8 mouse cellular contexts compared by ENCODE assay signal in the genomic region with DNA sequence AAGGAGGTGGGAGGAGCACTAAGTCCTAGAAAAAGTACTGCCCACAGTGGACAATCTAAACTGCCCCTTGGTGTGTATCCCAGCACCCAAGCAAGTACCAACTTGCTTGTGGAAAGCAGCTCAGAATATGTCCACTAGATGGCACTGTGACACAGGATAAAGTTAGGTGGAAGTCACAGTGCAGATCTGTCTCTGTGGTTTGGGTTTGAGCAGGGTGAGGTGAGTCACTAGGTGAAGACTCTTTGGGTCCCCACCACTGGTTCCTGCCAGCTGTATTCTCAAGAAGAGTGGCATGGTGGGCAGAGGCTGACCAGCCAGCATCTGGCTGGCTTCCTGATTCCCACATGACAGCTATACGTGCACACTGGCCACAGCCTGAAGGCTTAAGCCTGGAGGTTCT. TPM values are rescaled to one million over a fixed set of nuclear protein-coding genes. Genes with fewer than 3 reads are reported as not detected.
DNase-seq lines count a peak whose midpoint lies in the region; ATAC-seq and TF ChIP-seq lines count a peak whose summit lies in the region.

No protein-coding gene starts in this region.

- H3K27ac ChIP-seq in heart, embryonic 15.5 days = peak overlapping the region; percentile 14; the same call in 1 of the 2 replicates
- H3K27ac ChIP-seq in liver, embryonic 12.5 days = peak overlapping the region; percentile 79

- peak; percentile 68 for ATAC-seq in CD4-positive, CD25-positive, alpha-beta regulatory T cell, adult 4 months
- ATAC-seq in erythroid progenitor cell, adult 5-6 weeks (replicated peaks; ENCODE audit: low FRiP score, poor library complexity, severe bottlenecking) = peak; percentile 68
- ATAC-seq in heart, embryonic 15.5 days (replicated peaks; ENCODE audit: insufficient number of reproducible peaks, insufficient read depth, low FRiP score, low read depth) = peak; percentile 23; the same call in 1 of the 2 replicates
- peak; percentile 40 for ATAC-seq in liver, embryonic 12.5 days

- no peak overlapping the region for H3K4me3 ChIP-seq in heart, embryonic 15.5 days
- H3K4me3 ChIP-seq in liver, embryonic 12.5 days = no peak overlapping the region

- no peak overlapping the region for H3K9ac ChIP-seq in heart, embryonic 15.5 days
- no peak overlapping the region for H3K9ac ChIP-seq in liver, embryonic 12.5 days

- 62% methylated on average over 1 of the region's 1 CpGs for WGBS in heart, embryonic 15.5 days
- 36% methylated on average over 1 of the region's 1 CpGs for WGBS in liver, embryonic 12.5 days (ENCODE audit: insufficient replicate concordance)

- H3K27me3 ChIP-seq in heart, embryonic 15.5 days = no peaks in the 10 kb centered on the region
- H3K27me3 ChIP-seq in liver, embryonic 12.5 days (replicated peaks) = no peaks in the 10 kb centered on the region
- no peaks in the 10 kb centered on the region for H3K27me3 ChIP-seq in splenic B cell, adult 2 months (ENCODE audit: control insufficient read depth, insufficient read depth, low read length, poor library complexity, severe bottlenecking)

- H3K9me3 ChIP-seq in heart, embryonic 15.5 days (replicated peaks) = no peaks in the 10 kb centered on the region
- H3K9me3 ChIP-seq in liver, embryonic 12.5 days (replicated peaks) = no peaks in the 10 kb centered on the region

- peaks cover 24% of the 10 kb centered on the region for H3K36me3 ChIP-seq in heart, embryonic 15.5 days
- H3K36me3 ChIP-seq in liver, embryonic 12.5 days = peaks cover 76% of the 10 kb centered on the region
- H3K36me3 ChIP-seq in splenic B cell, adult 2 months (ENCODE audit: control insufficient read depth, insufficient read depth, low read length, poor library complexity, severe bottlenecking) = no peaks in the 10 kb centered on the region; the same call in none of the 2 replicates

- TF ChIP-seq CTCF in brain, embryonic 14.5 days (IDR thresholded peaks at IDR 0.05; ENCODE audit: borderline replicate concordance, extremely low read depth, insufficient read depth, insufficient read length) = peak; percentile 91

- H3K4me1 ChIP-seq in heart, embryonic 15.5 days (replicated peaks) = peaks cover 57% of the 10 kb centered on the region
- peaks cover 71% of the 10 kb centered on the region for H3K4me1 ChIP-seq in liver, embryonic 12.5 days

- no peak overlapping the region for H3K4me2 ChIP-seq in heart, embryonic 15.5 days
- no peak overlapping the region for H3K4me2 ChIP-seq in liver, embryonic 12.5 days

- DNase-seq in brain, embryonic 14.5 days (ENCODE audit: low read depth) = peak; percentile 95
- peak; percentile 85 for DNase-seq in kidney, postnatal 10 days
- peak; percentile 96 for DNase-seq in naive thymus-derived CD4-positive, alpha-beta T cell, adult 2 months (ENCODE audit: low read depth)
- DNase-seq in splenic B cell, adult 2 months (ENCODE audit: low read depth, low spot score) = peak; percentile 96

- TF ChIP-seq POLR2A in brain, embryonic 14.5 days (IDR thresholded peaks at IDR 0.05; ENCODE audit: borderline replicate concordance, extremely low read depth, insufficient read depth, insufficient read length, poor library complexity, severe bottlenecking) = no peak

RNA-seq across cellular contexts. Expression of gene Yjefn3, which starts 16.5 kb away (rescaled TPM):
- polyA plus RNA-seq in CD4-positive, CD25-positive, alpha-beta regulatory T cell, adult 4 months (2017; shearing (Covaris generic)) = 1 to 10 TPM in 1 of 2 experiments, under 1 TPM in 1; 0.91 to 1.6 TPM
- 12.6 and 13.0 TPM in 2 replicates for polyA plus RNA-seq in brain, embryonic 14.5 days (2012; rRNA removed)
- not detected in 2 replicates for total RNA-seq in erythroid progenitor cell, adult 5-6 weeks (2015; ENCODE audit: low replicate concordance)
- total RNA-seq in erythroid progenitor cell, adult 5-6 weeks (2017; ENCODE audit: low replicate concordance) = not detected in 2 replicates
- 5.9 and 10.1 TPM in 2 replicates for polyA plus RNA-seq in heart, embryonic 15.5 days (2015; fragmentation: Nextera tagmentation; extraction: Ambion mirVana)
- 0.74 and 0.86 TPM in 2 replicates for polyA plus RNA-seq in liver, embryonic 12.5 days (2016; fragmentation: Nextera tagmentation; extraction: Ambion mirVana)

RNA-seq across cellular contexts. Expression of gene Ndufa13, which starts 16.7 kb away (rescaled TPM):
- 100 to 1,000 TPM; 184 to 253 TPM for polyA plus RNA-seq in CD4-positive, CD25-positive, alpha-beta regulatory T cell, adult 4 months (2017; shearing (Covaris generic))
- polyA plus RNA-seq in brain, embryonic 14.5 days (2012; rRNA removed) = 84.2 and 106 TPM in 2 replicates
- 20.5 and 29.6 TPM in 2 replicates for total RNA-seq in erythroid progenitor cell, adult 5-6 weeks (2015; ENCODE audit: low replicate concordance)
- 29.0 and 40.8 TPM in 2 replicates for total RNA-seq in erythroid progenitor cell, adult 5-6 weeks (2017; ENCODE audit: low replicate concordance)
- polyA plus RNA-seq in heart, embryonic 15.5 days (2015; fragmentation: Nextera tagmentation; extraction: Ambion mirVana) = 316 and 390 TPM in 2 replicates
- 121 and 122 TPM in 2 replicates for polyA plus RNA-seq in liver, embryonic 12.5 days (2016; fragmentation: Nextera tagmentation; extraction: Ambion mirVana)

RNA-seq across cellular contexts. Expression of gene Tssk6, which starts 17.0 kb away (rescaled TPM):
- polyA plus RNA-seq in CD4-positive, CD25-positive, alpha-beta regulatory T cell, adult 4 months (2017; shearing (Covaris generic)) = under 1 TPM in 1 of 2 experiments, not detected in 1; 0.24 TPM
- polyA plus RNA-seq in brain, embryonic 14.5 days (2012; rRNA removed) = 0.37 and 0.53 TPM in 2 replicates
- not detected in 2 replicates for total RNA-seq in erythroid progenitor cell, adult 5-6 weeks (2015; ENCODE audit: low replicate concordance)
- total RNA-seq in erythroid progenitor cell, adult 5-6 weeks (2017; ENCODE audit: low replicate concordance) = not detected in 2 replicates
- 1.5 and 1.8 TPM in 2 replicates for polyA plus RNA-seq in heart, embryonic 15.5 days (2015; fragmentation: Nextera tagmentation; extraction: Ambion mirVana)
- 3.8 and 4.5 TPM in 2 replicates for polyA plus RNA-seq in liver, embryonic 12.5 days (2016; fragmentation: Nextera tagmentation; extraction: Ambion mirVana)

RNA-seq across cellular contexts. Expression of gene Cilp2, which starts 31.5 kb away (rescaled TPM):
- polyA plus RNA-seq in CD4-positive, CD25-positive, alpha-beta regulatory T cell, adult 4 months (2017; shearing (Covaris generic)) = not detected
- 5.0 and 5.6 TPM in 2 replicates for polyA plus RNA-seq in brain, embryonic 14.5 days (2012; rRNA removed)
- not detected in 2 replicates for total RNA-seq in erythroid progenitor cell, adult 5-6 weeks (2015; ENCODE audit: low replicate concordance)
- total RNA-seq in erythroid progenitor cell, adult 5-6 weeks (2017; ENCODE audit: low replicate concordance) = not detected in 2 replicates
- 0.37 and 0.75 TPM in 2 replicates for polyA plus RNA-seq in heart, embryonic 15.5 days (2015; fragmentation: Nextera tagmentation; extraction: Ambion mirVana)
- 0.14 and 0.33 TPM in 2 replicates for polyA plus RNA-seq in liver, embryonic 12.5 days (2016; fragmentation: Nextera tagmentation; extraction: Ambion mirVana)
